Mouse (Mus musculus): ENCODE results near the gene H2al1c. TPM values are rescaled to one million over a fixed set of nuclear protein-coding genes. Genes with fewer than 3 reads are reported as not detected.

H2al1c gene
- polyA plus RNA-seq (2012; rRNA removed): not detected in 2 replicates

DNA sequence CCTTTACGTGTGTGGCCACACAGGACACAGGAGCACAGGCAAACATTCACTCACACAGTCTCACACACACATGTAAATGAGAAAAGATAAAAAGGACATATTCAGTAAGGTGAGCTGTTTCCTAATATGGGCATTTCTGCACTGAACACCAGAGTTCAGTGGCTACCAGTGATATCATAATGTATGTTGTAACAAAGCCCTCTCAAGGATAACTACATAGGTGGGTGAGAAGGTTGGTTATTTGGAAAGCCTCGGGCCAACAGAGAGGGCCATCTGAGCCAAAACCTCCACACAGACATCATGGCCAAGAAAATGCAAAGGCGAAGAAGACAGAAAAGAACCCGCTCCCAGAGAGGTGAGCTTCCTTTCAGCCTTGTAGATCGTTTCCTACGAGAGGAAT, at the start of gene H2al1c:
Gene H2al1c, plus strand, starts transcription at position 301 of the 400 bp plus-strand sequence.

DNA sequence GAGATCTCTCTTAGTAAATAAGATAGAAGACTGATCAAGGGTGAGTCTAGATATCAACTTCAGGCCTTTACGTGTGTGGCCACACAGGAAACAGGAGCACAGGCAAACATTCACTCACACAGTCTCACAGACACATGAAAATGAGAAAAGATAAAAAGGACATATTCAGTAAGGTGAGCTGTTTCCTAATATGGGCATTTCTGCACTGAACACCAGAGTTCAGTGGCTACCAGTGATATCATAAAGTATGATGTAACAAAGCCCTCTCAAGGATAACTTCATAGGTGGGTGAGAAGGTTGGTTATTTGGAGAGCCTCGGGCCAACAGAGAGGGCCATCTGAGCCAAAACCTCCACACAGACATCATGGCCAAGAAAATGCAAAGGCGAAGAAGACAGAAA, 6.5 kb upstream of the H2al1c start, which contains the start of gene H2al1a:
Gene H2al1a, plus strand, starts transcription at position 301 of the 400 bp plus-strand sequence.

DNA sequence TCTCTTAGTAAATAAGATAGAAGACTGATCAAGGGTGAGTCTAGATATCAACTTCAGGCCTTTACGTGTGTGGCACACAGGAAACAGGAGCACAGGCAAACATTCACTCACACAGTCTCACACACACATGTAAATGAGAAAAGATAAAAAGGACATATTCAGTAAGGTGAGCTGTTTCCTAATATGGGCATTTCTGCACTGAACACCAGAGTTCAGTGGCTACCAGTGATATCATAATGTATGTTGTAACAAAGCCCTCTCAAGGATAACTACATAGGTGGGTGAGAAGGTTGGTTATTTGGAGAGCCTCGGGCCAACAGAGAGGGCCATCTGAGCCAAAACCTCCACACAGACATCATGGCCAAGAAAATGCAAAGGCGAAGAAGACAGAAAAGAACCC, 3.3 kb upstream of the H2al1c start, which contains the start of gene H2al1b:
Gene H2al1b, plus strand, starts transcription at position 301 of the 400 bp plus-strand sequence.

DNA sequence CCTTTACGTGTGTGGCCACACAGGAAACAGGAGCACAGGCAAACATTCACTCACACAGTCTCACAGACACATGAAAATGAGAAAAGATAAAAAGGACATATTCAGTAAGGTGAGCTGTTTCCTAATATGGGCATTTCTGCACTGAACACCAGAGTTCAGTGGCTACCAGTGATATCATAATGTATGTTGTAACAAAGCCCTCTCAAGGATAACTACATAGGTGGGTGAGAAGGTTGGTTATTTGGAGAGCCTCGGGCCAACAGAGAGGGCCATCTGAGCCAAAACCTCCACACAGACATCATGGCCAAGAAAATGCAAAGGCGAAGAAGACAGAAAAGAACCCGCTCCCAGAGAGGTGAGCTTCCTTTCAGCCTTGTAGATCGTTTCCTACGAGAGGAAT, 3.1 kb downstream of the H2al1c start, which contains the start of gene H2al1d:
Gene H2al1d, plus strand, starts transcription at position 301 of the 400 bp plus-strand sequence.

DNA sequence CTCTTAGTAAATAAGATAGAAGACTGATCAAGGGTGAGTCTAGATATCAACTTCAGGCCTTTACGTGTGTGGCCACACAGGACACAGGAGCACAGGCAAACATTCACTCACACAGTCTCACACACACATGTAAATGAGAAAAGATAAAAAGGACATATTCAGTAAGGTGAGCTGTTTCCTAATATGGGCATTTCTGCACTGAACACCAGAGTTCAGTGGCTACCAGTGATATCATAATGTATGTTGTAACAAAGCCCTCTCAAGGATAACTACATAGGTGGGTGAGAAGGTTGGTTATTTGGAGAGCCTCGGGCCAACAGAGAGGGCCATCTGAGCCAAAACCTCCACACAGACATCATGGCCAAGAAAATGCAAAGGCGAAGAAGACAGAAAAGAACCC, 6.2 kb downstream of the H2al1c start, which contains the start of gene H2al1e:
Gene H2al1e, plus strand, starts transcription at position 301 of the 400 bp plus-strand sequence.

DNA sequence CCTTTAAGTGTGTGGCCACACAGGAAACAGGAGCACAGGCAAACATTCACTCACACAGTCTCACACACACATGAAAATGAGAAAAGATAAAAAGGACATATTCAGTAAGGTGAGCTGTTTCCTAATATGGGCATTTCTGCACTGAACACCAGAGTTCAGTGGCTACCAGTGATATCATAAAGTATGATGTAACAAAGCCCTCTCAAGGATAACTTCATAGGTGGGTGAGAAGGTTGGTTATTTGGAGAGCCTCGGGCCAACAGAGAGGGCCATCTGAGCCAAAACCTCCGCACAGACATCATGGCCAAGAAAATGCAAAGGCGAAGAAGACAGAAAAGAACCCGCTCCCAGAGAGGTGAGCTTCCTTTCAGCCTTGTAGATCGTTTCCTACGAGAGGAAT, 9.4 kb downstream of the H2al1c start, which contains the start of gene H2al1f:
Gene H2al1f, plus strand, starts transcription at position 301 of the 400 bp plus-strand sequence.

DNA sequence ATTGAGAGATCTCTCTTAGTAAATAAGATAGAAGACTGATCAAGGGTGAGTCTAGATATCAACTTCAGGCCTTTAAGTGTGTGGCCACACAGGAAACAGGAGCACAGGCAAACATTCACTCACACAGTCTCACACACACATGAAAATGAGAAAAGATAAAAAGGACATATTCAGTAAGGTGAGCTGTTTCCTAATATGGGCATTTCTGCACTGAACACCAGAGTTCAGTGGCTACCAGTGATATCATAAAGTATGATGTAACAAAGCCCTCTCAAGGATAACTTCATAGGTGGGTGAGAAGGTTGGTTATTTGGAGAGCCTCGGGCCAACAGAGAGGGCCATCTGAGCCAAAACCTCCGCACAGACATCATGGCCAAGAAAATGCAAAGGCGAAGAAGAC, 12.5 kb downstream of the H2al1c start, which contains the start of gene H2al1g:
Gene H2al1g, plus strand, starts transcription at position 301 of the 400 bp plus-strand sequence.

DNA sequence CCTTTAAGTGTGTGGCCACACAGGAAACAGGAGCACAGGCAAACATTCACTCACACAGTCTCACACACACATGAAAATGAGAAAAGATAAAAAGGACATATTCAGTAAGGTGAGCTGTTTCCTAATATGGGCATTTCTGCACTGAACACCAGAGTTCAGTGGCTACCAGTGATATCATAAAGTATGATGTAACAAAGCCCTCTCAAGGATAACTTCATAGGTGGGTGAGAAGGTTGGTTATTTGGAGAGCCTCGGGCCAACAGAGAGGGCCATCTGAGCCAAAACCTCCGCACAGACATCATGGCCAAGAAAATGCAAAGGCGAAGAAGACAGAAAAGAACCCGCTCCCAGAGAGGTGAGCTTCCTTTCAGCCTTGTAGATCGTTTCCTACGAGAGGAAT, 15.7 kb downstream of the H2al1c start, which contains the start of gene H2al1h:
Gene H2al1h, plus strand, starts transcription at position 301 of the 400 bp plus-strand sequence.

DNA sequence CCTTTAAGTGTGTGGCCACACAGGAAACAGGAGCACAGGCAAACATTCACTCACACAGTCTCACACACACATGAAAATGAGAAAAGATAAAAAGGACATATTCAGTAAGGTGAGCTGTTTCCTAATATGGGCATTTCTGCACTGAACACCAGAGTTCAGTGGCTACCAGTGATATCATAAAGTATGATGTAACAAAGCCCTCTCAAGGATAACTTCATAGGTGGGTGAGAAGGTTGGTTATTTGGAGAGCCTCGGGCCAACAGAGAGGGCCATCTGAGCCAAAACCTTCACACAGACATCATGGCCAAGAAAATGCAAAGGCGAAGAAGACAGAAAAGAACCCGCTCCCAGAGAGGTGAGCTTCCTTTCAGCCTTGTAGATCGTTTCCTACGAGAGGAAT, 18.9 kb downstream of the H2al1c start, which contains the start of gene H2al1i:
Gene H2al1i, plus strand, starts transcription at position 301 of the 400 bp plus-strand sequence.

DNA sequence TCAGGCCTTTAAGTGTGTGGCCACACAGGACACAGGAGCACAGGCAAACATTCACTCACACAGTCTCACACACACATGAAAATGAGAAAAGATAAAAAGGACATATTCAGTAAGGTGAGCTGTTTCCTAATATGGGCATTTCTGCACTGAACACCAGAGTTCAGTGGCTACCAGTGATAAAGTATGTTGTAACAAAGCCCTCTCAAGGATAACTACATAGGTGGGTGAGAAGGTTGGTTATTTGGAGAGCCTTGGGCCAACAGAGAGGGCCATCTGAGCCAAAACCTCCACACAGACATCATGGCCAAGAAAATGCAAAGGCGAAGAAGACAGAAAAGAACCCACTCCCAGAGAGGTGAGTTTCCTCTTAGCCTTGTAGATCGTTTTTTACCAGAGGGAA, 22.1 kb downstream of the H2al1c start, which contains the start of gene H2al1j:
Gene H2al1j, plus strand, starts transcription at position 301 of the 400 bp plus-strand sequence.

Other genes starting within 250 kb of the H2al1c start
- gene H2al1a, start 6.4 kb upstream of the H2al1c start, polyA plus RNA-seq (2012; rRNA removed): not detected in 2 replicates
- gene H2al1b, start 3.2 kb upstream of the H2al1c start, polyA plus RNA-seq (2012; rRNA removed): not detected in 2 replicates
- not detected in 2 replicates for gene H2al1d, start 3.2 kb downstream of the H2al1c start, polyA plus RNA-seq (2012; rRNA removed)
- gene H2al1e, start 6.3 kb downstream of the H2al1c start, polyA plus RNA-seq (2012; rRNA removed): not detected in 2 replicates
- gene H2al1f, start 9.5 kb downstream of the H2al1c start, polyA plus RNA-seq (2012; rRNA removed): not detected in 2 replicates
- not detected in 2 replicates for gene H2al1g, start 12.6 kb downstream of the H2al1c start, polyA plus RNA-seq (2012; rRNA removed)
- not detected in 2 replicates for gene H2al1h, start 15.8 kb downstream of the H2al1c start, polyA plus RNA-seq (2012; rRNA removed)
- not detected in 2 replicates for gene H2al1i, start 19.0 kb downstream of the H2al1c start, polyA plus RNA-seq (2012; rRNA removed)
- not detected in 2 replicates for gene H2al1j, start 22.2 kb downstream of the H2al1c start, polyA plus RNA-seq (2012; rRNA removed)

All from central nervous system, embryonic 11.5 days (tissue).